Mouse (Mus musculus) intestine, postnatal 0 days (tissue): ENCODE data around the gene Poln. TPM values are rescaled to one million over a fixed set of nuclear protein-coding genes. Genes with fewer than 3 reads are reported as not detected.
A peak's percentile ranks its signal among the peaks of the same experiment; 100 is the strongest.

ENCODE experiments used
- ATAC-seq: fragments of 200-750 bp; cut with Nextera tagmentation; 2 replicates; pipeline ENCODE4 v1.8.0; 2017; ENCODE audit warnings: mild to moderate bottlenecking, moderate TSS enrichment, moderate library complexity
- H3K27ac ChIP-seq: fragments of 300-500 bp; sonication (generic); 2 replicates; pipeline ENCODE4 v1.5.1; 2014; ENCODE audit warnings: mild to moderate bottlenecking, low read depth, low read length, moderate library complexity
- H3K27me3 ChIP-seq: fragments of 300-500 bp; sonication (generic); replicated peaks from 2 replicates; pipeline ENCODE4 v1.6.1; 2014; ENCODE audit warnings: low read length, mixed read lengths; ENCODE audit not compliant: control insufficient read depth, insufficient read depth
- H3K36me3 ChIP-seq: fragments of 300-500 bp; sonication (generic); 2 replicates; pipeline ENCODE4 v1.6.1; 2014; ENCODE audit warnings: mild to moderate bottlenecking, moderate library complexity; ENCODE audit not compliant: control insufficient read depth, insufficient read depth
- H3K4me1 ChIP-seq: fragments of 300-500 bp; sonication (generic); replicated peaks from 2 replicates; pipeline ENCODE4 v1.6.1; 2014; ENCODE audit warnings: antibody characterized with exemption, low read length, mixed read lengths; ENCODE audit not compliant: control insufficient read depth, insufficient read depth
- H3K4me2 ChIP-seq: fragments of 300-500 bp; sonication (generic); replicated peaks from 2 replicates; pipeline ENCODE4 v1.6.1; 2014; ENCODE audit warnings: low read depth, mild to moderate bottlenecking, moderate library complexity
- H3K4me3 ChIP-seq: fragments of 300-500 bp; sonication (generic); 2 replicates; pipeline ENCODE4 v1.5.1; 2014; ENCODE audit warnings: low read depth, low read length
- H3K9ac ChIP-seq: fragments of 300-500 bp; sonication (generic); 2 replicates; pipeline ENCODE4 v1.6.1; 2014; ENCODE audit warnings: mild to moderate bottlenecking, low read depth, low read length
- H3K9me3 ChIP-seq: fragments of 300-500 bp; sonication (generic); 2 replicates; pipeline ENCODE4 v1.6.1; 2016; ENCODE audit warnings: mixed run types; ENCODE audit not compliant: control insufficient read depth
- CTCF ChIP-seq: sonication (generic); IDR thresholded peaks from 2 replicates; pipeline ENCODE4 v1.5.1; 2016; ENCODE audit warnings: low read depth, mild to moderate bottlenecking, control low read depth, antibody characterized with exemption, moderate library complexity
- WGBS: fragments of 180-500 bp; shearing (Covaris S2); extraction: QIAGEN DNeasy Blood & Tissue Kit; methylation state at CpG from one replicate; pipeline ENCODE4 v1.1.7; 2014; 5-methylcytosine and 5-hydroxymethylcytosine counted together
- polyA plus RNA-seq: library from polyadenylated mRNA; unstranded; fragments of >200 nt; fragmentation: Nextera tagmentation; extraction: Ambion mirVana; gene quantifications from 2 replicates; pipeline ENCODE4 v1.2.1, GENCODE M21; 2015

Gene Poln
- polyA plus RNA-seq, 1 experiment from 2014 or later: not detected

GRCm38 (mm10) chr5:34174550-34175402 is 5.5 kb upstream of the Poln start:
- Histone ChIP-seq H3K27me3 (no peaks in the 10 kb centered on the region), H3K9ac (no peak overlapping the region), H3K36me3 (peaks cover 57% of the 10 kb centered on the region), H3K4me3 (no peak overlapping the region), H3K9me3 (no peaks in the 10 kb centered on the region), H3K27ac (no peak overlapping the region), H3K4me1 (no peaks in the 10 kb centered on the region; the same call in 1 of the 2 replicates), H3K4me2 (no peak overlapping the region)
- ATAC-seq: no peak
- TF ChIP-seq CTCF: no peak
- 73% methylated on average over 5 of the region's 5 CpGs for WGBS

- ATAC-seq: no peak
- no peaks in the 10 kb centered on the region for H3K27me3 ChIP-seq
- peaks cover 56% of the 10 kb centered on the region for H3K36me3 ChIP-seq
- no peak overlapping the region for H3K27ac ChIP-seq
- H3K4me1 ChIP-seq: no peaks in the 10 kb centered on the region; the same call in 1 of the 2 replicates
- 74% methylated on average over 2 of the region's 2 CpGs for WGBS
- no peak overlapping the region for H3K4me2 ChIP-seq
- H3K4me3 ChIP-seq: no peak overlapping the region
- TF ChIP-seq CTCF: no peak
- H3K9ac ChIP-seq: no peak overlapping the region
- H3K9me3 ChIP-seq: no peaks in the 10 kb centered on the region
Measured at GRCm38 (mm10) chr5:34174021-34174420, 4.8 kb upstream of the Poln start.

- Histone ChIP-seq H3K27ac (no peak overlapping the region), H3K4me2 (no peak overlapping the region), H3K9ac (no peak overlapping the region), H3K36me3 (peaks cover 25% of the 10 kb centered on the region), H3K27me3 (no peaks in the 10 kb centered on the region), H3K4me3 (no peak overlapping the region), H3K9me3 (no peaks in the 10 kb centered on the region), H3K4me1 (no peaks in the 10 kb centered on the region; the same call in 1 of the 2 replicates)
- TF ChIP-seq CTCF: no peak
- WGBS: 63% methylated on average over 4 of the region's 4 CpGs
- no peak for ATAC-seq
Measured at GRCm38 (mm10) chr5:34170726-34171125, 1.5 kb upstream of the Poln start.

- WGBS: 85% methylated on average over 3 of the region's 3 CpGs
- ATAC-seq: no peak
- Histone ChIP-seq H3K4me3 (peak overlapping the region; percentile 77), H3K36me3 (peaks cover 17% of the 10 kb centered on the region), H3K9me3 (no peaks in the 10 kb centered on the region), H3K4me1 (no peaks in the 10 kb centered on the region; the same call in 1 of the 2 replicates), H3K4me2 (peak overlapping the region; percentile 62), H3K27me3 (no peaks in the 10 kb centered on the region), H3K9ac (0 out of 2 replicates have a peak overlapping the region, but pooled peaks have one; percentile 8), H3K27ac (peak overlapping the region; percentile 78)
- TF ChIP-seq CTCF: no peak
Measured at GRCm38 (mm10) chr5:34169954-34170353, 706 bp upstream of the Poln start.

GRCm38 (mm10) chr5:34167857-34168256 is 1.4 kb downstream of the Poln start:
- Histone ChIP-seq H3K4me2 (no peak overlapping the region), H3K4me3 (no peak overlapping the region), H3K27me3 (no peaks in the 10 kb centered on the region), H3K9ac (no peak overlapping the region), H3K27ac (no peak overlapping the region), H3K4me1 (no peaks in the 10 kb centered on the region; the same call in 1 of the 2 replicates), H3K36me3 (peaks cover 5% of the 10 kb centered on the region; the same call in 1 of the 2 replicates), H3K9me3 (no peaks in the 10 kb centered on the region)
- no peak for TF ChIP-seq CTCF
- 78% methylated on average over 4 of the region's 4 CpGs for WGBS
- no peak for ATAC-seq

GRCm38 (mm10) chr5:34165793-34166192 is 3.5 kb downstream of the Poln start:
- WGBS: 57% methylated on average over 4 of the region's 4 CpGs
- H3K36me3 ChIP-seq: no peaks in the 10 kb centered on the region
- TF ChIP-seq CTCF: no peak
- no peaks in the 10 kb centered on the region; the same call in 1 of the 2 replicates for H3K4me1 ChIP-seq
- no peaks in the 10 kb centered on the region for H3K27me3 ChIP-seq
- H3K27ac ChIP-seq: no peak overlapping the region
- no peaks in the 10 kb centered on the region for H3K9me3 ChIP-seq
- no peak overlapping the region for H3K4me3 ChIP-seq
- no peak for ATAC-seq
- no peak overlapping the region for H3K9ac ChIP-seq
- no peak overlapping the region for H3K4me2 ChIP-seq
